Mouse (Mus musculus): ENCODE measurements at regions not wholly inside any gene's neighbourhood (a gene's known extent, or its start where the extent isn't known, plus 50 kb on each side); places are given as distances from the start of the nearest gene placed in this dataset.
A peak's percentile ranks its signal among the peaks of the same experiment; 100 is the strongest.

DNA sequence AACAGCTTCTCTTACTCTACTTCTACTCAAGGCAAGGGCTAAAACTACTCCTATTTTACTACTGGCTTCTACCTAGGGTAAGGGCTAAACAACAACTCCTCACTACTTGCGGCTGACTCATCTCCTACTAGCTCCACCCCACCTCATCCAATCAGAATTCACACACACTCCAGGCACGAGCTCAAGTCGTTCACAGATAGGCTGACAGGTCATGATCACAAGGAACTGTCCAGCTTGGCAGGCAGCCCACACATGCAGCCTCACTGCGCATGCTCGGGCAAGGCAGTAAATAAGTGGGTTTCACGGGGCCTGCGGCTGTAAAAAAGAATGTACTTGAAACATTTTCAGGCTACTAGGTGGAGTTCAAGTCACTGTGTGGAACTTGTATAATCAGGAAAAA, 197.6 kb downstream of the Ccdc50 start:
- Histone ChIP-seq H3K9me3 (ENCODE audit: low read length) (no peaks in the 10 kb centered on the region), H3K27ac (ENCODE audit: low read depth, low read length) (no peak overlapping the region), H3K4me2 (ENCODE audit: low read depth, low read length, poor library complexity, severe bottlenecking) (no peak overlapping the region), H3K4me1 (ENCODE audit: insufficient read depth, low read length) (no peaks in the 10 kb centered on the region), H3K27me3 (ENCODE audit: insufficient read depth, low read length) (no peaks in the 10 kb centered on the region), H3K9ac (replicated peaks; ENCODE audit: low read length, poor library complexity, severe bottlenecking) (no peak overlapping the region), H3K36me3 (ENCODE audit: insufficient read depth, low read length) (no peaks in the 10 kb centered on the region), H3K4me3 (ENCODE audit: low read depth, low read length) (no peak overlapping the region)
- ATAC-seq (ENCODE audit: low FRiP score), result no peak
- TF ChIP-seq CTCF (IDR thresholded peaks at IDR 0.05), result no peak
- DNase-seq (ENCODE audit: low spot score), result no peak
- WGBS, result 61% methylated on average over 7 of the region's 7 CpGs

DNA sequence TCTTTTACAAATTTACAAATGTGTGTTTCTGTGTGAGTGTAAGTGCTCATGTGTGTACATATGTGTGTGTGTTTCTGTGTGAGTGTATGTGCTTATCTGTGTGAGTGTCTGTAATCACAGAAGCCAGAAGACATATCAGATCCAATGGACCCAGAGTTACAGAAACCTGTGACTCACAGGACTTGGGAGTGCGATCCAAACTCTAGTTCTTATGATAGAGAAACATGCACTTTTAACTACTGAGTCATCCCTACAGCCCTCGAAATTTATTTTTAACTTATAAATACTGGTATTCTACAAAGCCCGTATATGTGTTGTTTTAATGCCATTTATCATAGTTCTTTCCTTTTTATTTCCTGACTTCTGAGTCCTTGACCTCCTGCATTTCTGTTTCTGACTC, 220.7 kb downstream of the Ccdc50 start:
- H3K27ac ChIP-seq (ENCODE audit: low read depth, low read length), result no peak overlapping the region
- no peaks in the 10 kb centered on the region for H3K36me3 ChIP-seq (ENCODE audit: insufficient read depth, low read length)
- no peak overlapping the region for H3K4me2 ChIP-seq (ENCODE audit: low read depth, low read length, poor library complexity, severe bottlenecking)
- ATAC-seq (ENCODE audit: low FRiP score) (no peak), DNase-seq (ENCODE audit: low spot score) (no peak)
- TF ChIP-seq CTCF (IDR thresholded peaks at IDR 0.05), result no peak
- no peaks in the 10 kb centered on the region for H3K9me3 ChIP-seq (ENCODE audit: low read length)
- no peaks in the 10 kb centered on the region for H3K27me3 ChIP-seq (ENCODE audit: insufficient read depth, low read length)
- WGBS, result 90% methylated on average over 3 of the region's 3 CpGs
- no peak overlapping the region for H3K9ac ChIP-seq (replicated peaks; ENCODE audit: low read length, poor library complexity, severe bottlenecking)
- no peaks in the 10 kb centered on the region for H3K4me1 ChIP-seq (ENCODE audit: insufficient read depth, low read length)
- H3K4me3 ChIP-seq (ENCODE audit: low read depth, low read length), result no peak overlapping the region

DNA sequence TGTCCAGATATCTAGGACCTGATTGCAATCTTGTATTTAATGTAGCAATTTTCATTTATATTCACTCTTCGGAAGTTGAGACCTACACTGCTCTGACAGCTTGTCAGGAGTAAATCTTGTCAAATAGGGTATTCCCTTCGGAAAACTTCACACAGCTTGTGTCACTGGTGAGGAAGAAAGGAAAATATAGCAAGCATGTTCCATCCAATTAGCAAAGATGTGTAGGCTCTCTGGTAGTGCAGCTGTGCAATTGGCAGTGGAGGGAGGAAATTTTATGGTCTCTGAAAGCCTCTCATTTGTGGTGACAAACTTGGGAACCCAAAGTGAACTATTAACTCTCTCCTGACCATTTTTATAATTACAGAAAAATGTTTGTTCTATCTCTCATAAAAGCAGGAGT, 252.6 kb downstream of the Ccdc50 start:
- H3K27ac ChIP-seq (ENCODE audit: low read depth, low read length), result no peak overlapping the region
- H3K9me3 ChIP-seq (ENCODE audit: low read length), result no peaks in the 10 kb centered on the region
- H3K36me3 ChIP-seq (ENCODE audit: insufficient read depth, low read length), result no peaks in the 10 kb centered on the region
- no peaks in the 10 kb centered on the region for H3K4me1 ChIP-seq (ENCODE audit: insufficient read depth, low read length)
- H3K27me3 ChIP-seq (ENCODE audit: insufficient read depth, low read length), result no peaks in the 10 kb centered on the region
- H3K4me2 ChIP-seq (ENCODE audit: low read depth, low read length, poor library complexity, severe bottlenecking), result no peak overlapping the region
- H3K4me3 ChIP-seq (ENCODE audit: low read depth, low read length), result no peak overlapping the region
- no peak overlapping the region for H3K9ac ChIP-seq (replicated peaks; ENCODE audit: low read length, poor library complexity, severe bottlenecking)
- 35% methylated on average over 2 of the region's 2 CpGs for WGBS
- ATAC-seq (ENCODE audit: low FRiP score), result no peak
- DNase-seq (ENCODE audit: low spot score), result peak; percentile 38
- TF ChIP-seq CTCF (IDR thresholded peaks at IDR 0.05), result no peak

DNA sequence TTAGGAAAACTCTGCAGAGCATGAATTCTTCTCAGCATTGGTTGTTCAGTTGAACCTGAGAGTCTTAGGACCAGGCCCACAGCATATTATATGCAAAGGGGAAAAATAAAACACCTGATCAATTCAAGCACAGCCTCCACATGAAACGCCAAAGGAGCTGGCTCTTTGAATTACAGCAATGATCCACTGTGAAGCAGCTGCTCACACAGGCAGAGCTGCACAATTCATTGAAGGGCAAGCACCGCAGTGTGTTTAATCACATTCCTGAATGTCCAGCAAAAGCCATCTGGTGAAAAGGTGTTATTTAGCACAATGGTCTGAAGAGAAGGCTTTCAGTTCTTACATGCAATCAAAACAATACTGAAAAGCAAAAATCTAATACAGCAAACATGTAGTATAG, 289.6 kb downstream of the Ccdc50 start:
- TF ChIP-seq CTCF (IDR thresholded peaks at IDR 0.05), result no peak
- Histone ChIP-seq H3K4me3 (ENCODE audit: low read depth, low read length) (no peak overlapping the region), H3K27ac (ENCODE audit: low read depth, low read length) (no peak overlapping the region), H3K36me3 (ENCODE audit: insufficient read depth, low read length) (no peaks in the 10 kb centered on the region), H3K9ac (replicated peaks; ENCODE audit: low read length, poor library complexity, severe bottlenecking) (no peak overlapping the region), H3K4me1 (ENCODE audit: insufficient read depth, low read length) (no peaks in the 10 kb centered on the region), H3K9me3 (ENCODE audit: low read length) (no peaks in the 10 kb centered on the region), H3K4me2 (ENCODE audit: low read depth, low read length, poor library complexity, severe bottlenecking) (no peak overlapping the region), H3K27me3 (ENCODE audit: insufficient read depth, low read length) (no peaks in the 10 kb centered on the region)
- DNase-seq (ENCODE audit: low spot score), result peak; percentile 45
- ATAC-seq (ENCODE audit: low FRiP score), result no peak
- WGBS, result 34% methylated on average over 2 of the region's 2 CpGs

DNA sequence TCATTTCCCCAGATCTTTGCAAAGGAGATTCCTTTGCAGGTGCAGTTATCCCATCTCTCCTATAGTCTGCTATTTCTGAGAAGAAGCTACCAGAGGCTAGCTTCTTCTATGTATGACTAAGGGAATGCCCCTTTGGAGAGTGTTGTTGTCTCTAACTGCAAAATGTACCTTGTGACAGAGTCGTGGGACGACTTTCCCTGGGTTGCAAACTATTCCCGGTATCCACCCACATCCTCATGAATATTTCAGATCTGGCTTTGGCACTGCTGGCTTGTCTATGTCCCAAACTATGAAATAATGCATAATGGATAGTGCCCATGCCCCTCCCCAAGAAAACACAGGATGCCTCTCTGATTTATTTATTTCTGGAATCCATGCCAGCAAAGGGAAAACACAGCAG, 294.3 kb downstream of the Ccdc50 start:
- Histone ChIP-seq H3K4me1 (ENCODE audit: insufficient read depth, low read length) (no peaks in the 10 kb centered on the region), H3K9me3 (ENCODE audit: low read length) (no peaks in the 10 kb centered on the region), H3K36me3 (ENCODE audit: insufficient read depth, low read length) (no peaks in the 10 kb centered on the region), H3K27me3 (ENCODE audit: insufficient read depth, low read length) (no peaks in the 10 kb centered on the region), H3K4me2 (ENCODE audit: low read depth, low read length, poor library complexity, severe bottlenecking) (no peak overlapping the region), H3K4me3 (ENCODE audit: low read depth, low read length) (no peak overlapping the region), H3K27ac (ENCODE audit: low read depth, low read length) (no peak overlapping the region), H3K9ac (replicated peaks; ENCODE audit: low read length, poor library complexity, severe bottlenecking) (no peak overlapping the region)
- TF ChIP-seq CTCF (IDR thresholded peaks at IDR 0.05), result no peak
- DNase-seq (ENCODE audit: low spot score), result no peak
- no peak for ATAC-seq (ENCODE audit: low FRiP score)
- 76% methylated on average over 3 of the region's 3 CpGs for WGBS

DNA sequence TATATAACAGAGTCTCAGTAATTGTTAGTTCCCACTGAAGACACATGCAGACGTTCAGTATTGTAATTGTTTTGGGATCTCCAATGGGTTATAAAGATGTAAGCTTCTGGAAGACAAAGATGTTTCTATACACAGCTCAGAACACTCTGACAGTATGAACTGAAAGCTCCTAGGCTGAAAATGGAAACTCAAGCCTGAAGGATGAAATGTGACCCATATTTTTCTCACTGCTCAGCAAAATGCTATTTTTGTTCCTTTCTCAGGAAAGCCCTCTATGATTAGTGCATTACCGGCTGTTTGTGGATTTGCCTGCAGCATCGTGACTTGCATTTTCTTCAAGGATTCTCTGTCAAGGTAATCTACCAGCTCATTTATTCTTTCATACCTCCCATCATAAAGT, 295.2 kb downstream of the Ccdc50 start:
- DNase-seq (ENCODE audit: low spot score) (peak; percentile 10), ATAC-seq (ENCODE audit: low FRiP score) (no peak)
- Histone ChIP-seq H3K27me3 (ENCODE audit: insufficient read depth, low read length) (no peaks in the 10 kb centered on the region), H3K4me2 (ENCODE audit: low read depth, low read length, poor library complexity, severe bottlenecking) (no peak overlapping the region), H3K27ac (ENCODE audit: low read depth, low read length) (no peak overlapping the region), H3K4me3 (ENCODE audit: low read depth, low read length) (no peak overlapping the region), H3K36me3 (ENCODE audit: insufficient read depth, low read length) (no peaks in the 10 kb centered on the region), H3K9ac (replicated peaks; ENCODE audit: low read length, poor library complexity, severe bottlenecking) (no peak overlapping the region), H3K9me3 (ENCODE audit: low read length) (no peaks in the 10 kb centered on the region), H3K4me1 (ENCODE audit: insufficient read depth, low read length) (no peaks in the 10 kb centered on the region)
- no peak for TF ChIP-seq CTCF (IDR thresholded peaks at IDR 0.05)
- 52% methylated on average over 3 of the region's 3 CpGs for WGBS

DNA sequence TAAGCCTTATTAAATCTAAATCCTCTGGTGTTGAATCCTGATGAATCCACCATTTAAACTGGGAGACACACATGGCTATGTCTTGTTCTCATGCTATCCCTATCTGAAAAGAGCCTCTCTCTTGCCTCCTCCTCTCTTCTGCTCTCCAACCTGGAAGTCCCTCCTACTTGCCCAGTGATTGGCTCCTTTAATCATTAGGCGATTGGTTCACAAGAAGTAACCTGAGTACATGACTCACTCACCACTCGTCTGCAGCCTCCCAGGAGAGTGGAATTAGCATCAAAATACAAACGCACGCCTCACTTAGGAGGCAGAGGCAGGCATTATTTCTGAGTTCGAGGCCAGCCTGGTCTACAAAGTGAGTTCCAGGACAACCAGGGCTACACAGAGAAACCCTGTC, 321.3 kb downstream of the Ccdc50 start:
- H3K4me3 ChIP-seq (ENCODE audit: low read depth, low read length), result no peak overlapping the region
- H3K27ac ChIP-seq (ENCODE audit: low read depth, low read length), result no peak overlapping the region
- no peaks in the 10 kb centered on the region for H3K27me3 ChIP-seq (ENCODE audit: insufficient read depth, low read length)
- 79% methylated on average over 5 of the region's 5 CpGs for WGBS
- no peak overlapping the region for H3K9ac ChIP-seq (replicated peaks; ENCODE audit: low read length, poor library complexity, severe bottlenecking)
- no peaks in the 10 kb centered on the region for H3K36me3 ChIP-seq (ENCODE audit: insufficient read depth, low read length)
- ATAC-seq (ENCODE audit: low FRiP score) (no peak), DNase-seq (ENCODE audit: low spot score) (no peak)
- H3K9me3 ChIP-seq (ENCODE audit: low read length), result no peaks in the 10 kb centered on the region
- H3K4me1 ChIP-seq (ENCODE audit: insufficient read depth, low read length), result no peaks in the 10 kb centered on the region
- H3K4me2 ChIP-seq (ENCODE audit: low read depth, low read length, poor library complexity, severe bottlenecking), result no peak overlapping the region
- no peak for TF ChIP-seq CTCF (IDR thresholded peaks at IDR 0.05)

Measured in midbrain, postnatal 0 days (tissue).